Mouse (Mus musculus): ENCODE measurements around the gene Tmed2.
"Not testable (repeated sequence)": the region's sequence is repeated elsewhere in the genome, so short reads cannot be mapped to it uniquely, and the experiment has no call there.

Tmed2 gene

GRCm38 (mm10) chr5:124528351-124528750 lies 12.1 kb upstream of the Tmed2 start:
- in situ Hi-C loops (cut with MboI, MseI): no loop called here

GRCm38 (mm10) chr5:124528791-124529190 lies 11.7 kb upstream of the Tmed2 start:
- in situ Hi-C loops (cut with MboI, MseI): no loop called here

- in situ Hi-C loops (cut with MboI, MseI): no loop called here
Measured at GRCm38 (mm10) chr5:124529191-124529651, 11.3 kb upstream of the Tmed2 start.

- in situ Hi-C loops (cut with MboI, MseI): loop anchor here (5.0 kb wide), 2 partner anchors 42 to 92 kb away; partner anchors contain the start of gene Kmt5a
Measured at GRCm38 (mm10) chr5:124529697-124530096, 10.8 kb upstream of the Tmed2 start.

- in situ Hi-C loops (cut with MboI, MseI): loop anchor here (5.0 kb wide), 2 partner anchors 44 to 94 kb away; partner anchors contain the start of gene Kmt5a
Measured at GRCm38 (mm10) chr5:124530655-124531582, 9.6 kb upstream of the Tmed2 start, which contains the start of gene Rilpl1. Gene Rilpl1, minus strand, starts transcription at chr5:124531391.

GRCm38 (mm10) chr5:124531583-124531930 lies 8.9 kb upstream of the Tmed2 start:
- in situ Hi-C loops (cut with MboI, MseI): loop anchor here (5.0 kb wide), 2 partner anchors 44 to 94 kb away; partner anchors contain the start of gene Kmt5a

GRCm38 (mm10) chr5:124532451-124532850 lies 8.0 kb upstream of the Tmed2 start:
- in situ Hi-C loops (cut with MboI, MseI): loop anchor here (5.0 kb wide), 2 partner anchors 45 to 95 kb away; partner anchors contain the start of gene Kmt5a

- in situ Hi-C loops (cut with MboI, MseI): no loop called here
Measured at GRCm38 (mm10) chr5:124535016-124535415, 5.5 kb upstream of the Tmed2 start.

GRCm38 (mm10) chr5:124536776-124537175 lies 3.7 kb upstream of the Tmed2 start:
- in situ Hi-C loops (cut with MboI, MseI): no loop called here

- in situ Hi-C loops (cut with MboI, MseI): no loop called here
Measured at GRCm38 (mm10) chr5:124538813-124539792, 1.4 kb upstream of the Tmed2 start.

GRCm38 (mm10) chr5:124539905-124540304 lies 590 bp upstream of the Tmed2 start:
- in situ Hi-C loops (cut with MboI, MseI): no loop called here

- in situ Hi-C loops (cut with MboI, MseI): no loop called here
Measured at GRCm38 (mm10) chr5:124540905-124541601, 558 bp downstream of the Tmed2 start.

GRCm38 (mm10) chr5:124541602-124541973 lies 1.1 kb downstream of the Tmed2 start:
- in situ Hi-C loops (cut with MboI, MseI): no loop called here

- in situ Hi-C loops (cut with MboI, MseI): not testable (repeated sequence)
Measured at GRCm38 (mm10) chr5:124550737-124551136, 10.2 kb downstream of the Tmed2 start.

- in situ Hi-C loops (cut with MboI, MseI): not testable (repeated sequence)
Measured at GRCm38 (mm10) chr5:124551349-124552093, 11.0 kb downstream of the Tmed2 start.

- in situ Hi-C loops (cut with MboI, MseI): no loop called here
Measured at GRCm38 (mm10) chr5:124552094-124552472, 11.6 kb downstream of the Tmed2 start.

- in situ Hi-C loops (cut with MboI, MseI): no loop called here
Measured at GRCm38 (mm10) chr5:124552558-124553307, 12.2 kb downstream of the Tmed2 start, which contains the start of gene Ddx55. Gene Ddx55, plus strand, starts transcription at chr5:124552864.

GRCm38 (mm10) chr5:124553607-124554006 lies 13.1 kb downstream of the Tmed2 start:
- in situ Hi-C loops (cut with MboI, MseI): no loop called here

GRCm38 (mm10) chr5:124555145-124555544 lies 14.7 kb downstream of the Tmed2 start:
- in situ Hi-C loops (cut with MboI, MseI): no loop called here

GRCm38 (mm10) chr5:124571068-124571467 lies 30.6 kb downstream of the Tmed2 start:
- in situ Hi-C loops (cut with MboI, MseI): no loop called here
